Mouse (Mus musculus) neural tube, embryonic 14.5 days (tissue): ENCODE results near the gene Tnfaip6. TPM values are rescaled to one million over a fixed set of nuclear protein-coding genes. Genes with fewer than 3 reads are reported as not detected.

ENCODE experiments used
- ATAC-seq: fragments of 200-750 bp; cut with Nextera tagmentation; 2 replicates; pipeline ENCODE4 v1.8.0; 2017; ENCODE audit warnings: low read depth, mild to moderate bottlenecking, moderate TSS enrichment, moderate library complexity
- H3K27ac ChIP-seq: fragments of 300-500 bp; sonication (generic); 2 replicates; pipeline ENCODE4 v1.5.1; 2014; ENCODE audit warnings: low read depth, mild to moderate bottlenecking, control low read depth, low read length, moderate library complexity, mixed read lengths
- H3K27me3 ChIP-seq: fragments of 300-500 bp; sonication (generic); 2 replicates; pipeline ENCODE4 v1.6.1; 2014; ENCODE audit warnings: low read length; ENCODE audit not compliant: control insufficient read depth, insufficient read depth
- H3K36me3 ChIP-seq: fragments of 300-500 bp; sonication (generic); 2 replicates; pipeline ENCODE4 v1.6.1; 2014; ENCODE audit warnings: low read length, mixed read lengths; ENCODE audit not compliant: control insufficient read depth, insufficient read depth
- H3K4me1 ChIP-seq: fragments of 300-500 bp; sonication (generic); 2 replicates; pipeline ENCODE4 v1.6.1; 2014; ENCODE audit warnings: low read length; ENCODE audit not compliant: control insufficient read depth, insufficient read depth
- H3K4me2 ChIP-seq: fragments of 300-500 bp; sonication (generic); 2 replicates; pipeline ENCODE4 v1.6.1; 2014; ENCODE audit warnings: mild to moderate bottlenecking, low read depth, low read length, control low read depth
- H3K4me3 ChIP-seq: fragments of 300-500 bp; sonication (generic); 2 replicates; pipeline ENCODE4 v1.5.1; 2014; ENCODE audit warnings: low read depth, low read length, control low read depth, mixed read lengths
- H3K9ac ChIP-seq: fragments of 300-500 bp; sonication (generic); replicated peaks from 2 replicates; pipeline ENCODE4 v1.6.1; 2014; ENCODE audit warnings: low read depth, mild to moderate bottlenecking, control low read depth, low read length, mixed read lengths
- H3K9me3 ChIP-seq: fragments of 300-500 bp; sonication (generic); 2 replicates; pipeline ENCODE4 v1.6.1; 2016; ENCODE audit warnings: low read length; ENCODE audit not compliant: control insufficient read depth
- WGBS: fragments of 180-500 bp; shearing (Covaris S2); extraction: QIAGEN DNeasy Blood & Tissue Kit; methylation state at CpG from one replicate; pipeline ENCODE4 v1.1.7; 2014; 5-methylcytosine and 5-hydroxymethylcytosine counted together
- polyA plus RNA-seq: library from polyadenylated mRNA; unstranded; fragments of >200 nt; fragmentation: Nextera tagmentation; extraction: Ambion mirVana; gene quantifications from 2 replicates; pipeline ENCODE4 v1.2.1, GENCODE M21; 2014

The Tnfaip6 gene
- polyA plus RNA-seq, 1 experiment from 2014 or later = 3.6 TPM

- Histone ChIP-seq H3K4me2 (no peak overlapping the region), H3K27me3 (no peaks in the 10 kb centered on the region), H3K9ac (no peak overlapping the region), H3K9me3 (no peaks in the 10 kb centered on the region), H3K4me1 (0 out of 2 replicates have a peak, but pooled peaks cover 3% of the 10 kb centered on the region), H3K4me3 (no peak overlapping the region), H3K27ac (no peak overlapping the region), H3K36me3 (no peaks in the 10 kb centered on the region)
- 80% methylated on average over 1 of the region's 1 CpGs for WGBS
- no peak for ATAC-seq
Measured at GRCm38 (mm10) chr2:52068641-52069040, 30.8 kb downstream of the Tnfaip6 start.

- no peak overlapping the region for H3K27ac ChIP-seq
- H3K36me3 ChIP-seq = peaks cover 4% of the 10 kb centered on the region; the same call in 1 of the 2 replicates
- no peaks in the 10 kb centered on the region for H3K9me3 ChIP-seq
- 90% methylated on average over 5 of the region's 5 CpGs for WGBS
- H3K4me1 ChIP-seq = 0 out of 2 replicates have a peak, but pooled peaks cover 6% of the 10 kb centered on the region
- ATAC-seq = no peak
- H3K27me3 ChIP-seq = no peaks in the 10 kb centered on the region
- no peak overlapping the region for H3K4me2 ChIP-seq
- no peak overlapping the region for H3K9ac ChIP-seq
- H3K4me3 ChIP-seq = no peak overlapping the region
Measured at GRCm38 (mm10) chr2:52070816-52071215, 33.0 kb downstream of the Tnfaip6 start.

GRCm38 (mm10) chr2:52071241-52071991, 33.6 kb downstream of the Tnfaip6 start:
- WGBS = 22% methylated on average over 13 of the region's 13 CpGs
- no peak overlapping the region for H3K9ac ChIP-seq

GRCm38 (mm10) chr2:52072065-52072490, 34.3 kb downstream of the Tnfaip6 start:
- peak; percentile 45 for ATAC-seq
- no peaks in the 10 kb centered on the region for H3K9me3 ChIP-seq
- H3K4me3 ChIP-seq = peak overlapping the region; percentile 85
- H3K27me3 ChIP-seq = no peaks in the 10 kb centered on the region
- under 1% methylated on average over 10 of the region's 10 CpGs for WGBS
- 0 out of 2 replicates have a peak, but pooled peaks cover 6% of the 10 kb centered on the region for H3K4me1 ChIP-seq
- H3K9ac ChIP-seq = 0 out of 2 replicates have a peak overlapping the region, but pooled peaks have one; percentile 86
- H3K36me3 ChIP-seq = peaks cover 8% of the 10 kb centered on the region
- H3K27ac ChIP-seq = no peak overlapping the region
- H3K4me2 ChIP-seq = peak overlapping the region; percentile 75

More at GRCm38 (mm10) chr2:52071241-52071991, 33.6 kb downstream of the Tnfaip6 start:
- Histone ChIP-seq H3K9me3 (no peaks in the 10 kb centered on the region), H3K36me3 (peaks cover 4% of the 10 kb centered on the region; the same call in 1 of the 2 replicates), H3K27me3 (no peaks in the 10 kb centered on the region), H3K27ac (no peak overlapping the region), H3K4me2 (peak overlapping the region; percentile 75; the same call in 1 of the 2 replicates), H3K4me3 (no peak overlapping the region), H3K4me1 (0 out of 2 replicates have a peak, but pooled peaks cover 6% of the 10 kb centered on the region)
- no peak for ATAC-seq

GRCm38 (mm10) chr2:52072491-52073140, 34.8 kb downstream of the Tnfaip6 start, which contains the start of gene Rif1:
Gene Rif1 (plus strand): TSS chr2:52072832.
- peaks cover 8% of the 10 kb centered on the region for H3K36me3 ChIP-seq
- no peaks in the 10 kb centered on the region for H3K27me3 ChIP-seq
- WGBS = under 1% methylated on average over 71 of the region's 72 CpGs
- H3K4me3 ChIP-seq = peak within 1 kb of the TSS; percentile 85
- H3K9me3 ChIP-seq = no peaks in the 10 kb centered on the region
- peak within 1 kb of the TSS; percentile 86 for H3K9ac ChIP-seq
- 0 out of 2 replicates have a peak, but pooled peaks cover 6% of the 10 kb centered on the region for H3K4me1 ChIP-seq
- H3K27ac ChIP-seq = peak within 1 kb of the TSS; percentile 70
- H3K4me2 ChIP-seq = peak within 1 kb of the TSS; percentile 75
- ATAC-seq = peak; percentile 97

GRCm38 (mm10) chr2:52073141-52073904, 35.5 kb downstream of the Tnfaip6 start:
- H3K4me2 ChIP-seq = peak overlapping the region; percentile 75
- no peaks in the 10 kb centered on the region for H3K27me3 ChIP-seq
- H3K4me3 ChIP-seq = peak overlapping the region; percentile 85
- 0 out of 2 replicates have a peak, but pooled peaks cover 6% of the 10 kb centered on the region for H3K4me1 ChIP-seq
- peak overlapping the region; percentile 70 for H3K27ac ChIP-seq
- ATAC-seq = no peak; the same call in 1 of the 2 replicates
- peak overlapping the region; percentile 86 for H3K9ac ChIP-seq
- no peaks in the 10 kb centered on the region for H3K9me3 ChIP-seq
- peaks cover 8% of the 10 kb centered on the region for H3K36me3 ChIP-seq
- 2% methylated on average over 53 of the region's 56 CpGs for WGBS

- ATAC-seq = no peak
- Histone ChIP-seq H3K27me3 (no peaks in the 10 kb centered on the region), H3K4me1 (0 out of 2 replicates have a peak, but pooled peaks cover 3% of the 10 kb centered on the region), H3K4me3 (no peak overlapping the region), H3K36me3 (peaks cover 19% of the 10 kb centered on the region), H3K9ac (no peak overlapping the region), H3K27ac (no peak overlapping the region), H3K4me2 (no peak overlapping the region), H3K9me3 (no peaks in the 10 kb centered on the region)
- 88% methylated on average over 2 of the region's 2 CpGs for WGBS
Measured at GRCm38 (mm10) chr2:52078666-52079065, 40.9 kb downstream of the Tnfaip6 start.

GRCm38 (mm10) chr2:52084013-52084412, 46.2 kb downstream of the Tnfaip6 start:
- Histone ChIP-seq H3K4me2 (no peak overlapping the region), H3K36me3 (peaks cover 23% of the 10 kb centered on the region; the same call in 1 of the 2 replicates)
- 94% methylated on average over 3 of the region's 3 CpGs for WGBS

More at GRCm38 (mm10) chr2:52084013-52084412, 46.2 kb downstream of the Tnfaip6 start:
- Histone ChIP-seq H3K4me3 (no peak overlapping the region), H3K27ac (no peak overlapping the region), H3K27me3 (no peaks in the 10 kb centered on the region), H3K4me1 (no peaks in the 10 kb centered on the region), H3K9me3 (no peaks in the 10 kb centered on the region), H3K9ac (no peak overlapping the region)
- no peak for ATAC-seq
